Mouse (Mus musculus) brain, embryonic 14.5 days (tissue): Measurements from ENCODE around the gene Ezh1.

ENCODE experiments used
- CTCF ChIP-seq: fragments of 200-500 bp; IDR thresholded peaks from 2 replicates; pipeline ENCODE4 v1.5.1; 2012; ENCODE audit warnings: inconsistent platforms, mild to moderate bottlenecking, moderate library complexity, borderline replicate concordance; ENCODE audit not compliant: insufficient read depth, insufficient read length; ENCODE audit errors: extremely low read depth
- POLR2A ChIP-seq: fragments of 200-500 bp; IDR thresholded peaks from 2 replicates; pipeline ENCODE4 v1.6.1; 2012; ENCODE audit warnings: mild to moderate bottlenecking, inconsistent platforms, borderline replicate concordance; ENCODE audit not compliant: poor library complexity, insufficient read depth, insufficient read length, severe bottlenecking; ENCODE audit errors: extremely low read depth

- TF ChIP-seq CTCF = no peak
- no peak for TF ChIP-seq POLR2A
Measured at GRCm38 (mm10) chr11:101230991-101231871, 5.0 kb upstream of the Ezh1 start.
